Mouse (Mus musculus) stomach, embryonic 16.5 days (tissue): ENCODE measurements around the gene Gm7075. TPM values are rescaled to one million over a fixed set of nuclear protein-coding genes. Genes with fewer than 3 reads are reported as not detected.
A peak's percentile ranks its signal among the peaks of the same experiment; 100 is the strongest.
"Not testable (repeated sequence)": the region's sequence is repeated elsewhere in the genome, so short reads cannot be mapped to it uniquely, and the experiment has no call there.

Experiments used
- ATAC-seq: fragments of 200-750 bp; cut with Nextera tagmentation; 2 replicates; pipeline ENCODE4 v1.8.0; 2017; ENCODE audit warnings: moderate number of reproducible peaks, moderate TSS enrichment; ENCODE audit not compliant: insufficient read depth, low FRiP score
- H3K27ac ChIP-seq: fragments of 300-500 bp; sonication (generic); 2 replicates; pipeline ENCODE4 v1.5.1; 2014; ENCODE audit warnings: low read length
- H3K27me3 ChIP-seq: fragments of 300-500 bp; sonication (generic); 2 replicates; pipeline ENCODE4 v1.6.1; 2014; ENCODE audit warnings: low read length, control low read depth, mixed read lengths; ENCODE audit not compliant: control insufficient read depth, insufficient read depth
- H3K36me3 ChIP-seq: fragments of 300-500 bp; sonication (generic); 2 replicates; pipeline ENCODE4 v1.6.1; 2014; ENCODE audit warnings: low read length; ENCODE audit not compliant: control insufficient read depth, insufficient read depth
- H3K4me1 ChIP-seq: fragments of 300-500 bp; sonication (generic); 2 replicates; pipeline ENCODE4 v1.6.1; 2014; ENCODE audit warnings: low read length, control low read depth, mixed read lengths; ENCODE audit not compliant: control insufficient read depth, insufficient read depth
- H3K4me2 ChIP-seq: fragments of 300-500 bp; sonication (generic); 2 replicates; pipeline ENCODE4 v1.6.1; 2014; ENCODE audit warnings: low read depth, low read length, mixed read lengths
- H3K4me3 ChIP-seq: fragments of 300-500 bp; sonication (generic); replicated peaks from 2 replicates; pipeline ENCODE4 v1.5.1; 2014; ENCODE audit warnings: mild to moderate bottlenecking, low read length
- H3K9ac ChIP-seq: fragments of 300-500 bp; sonication (generic); 2 replicates; pipeline ENCODE4 v1.6.1; 2014; ENCODE audit warnings: low read length
- H3K9me3 ChIP-seq: fragments of 300-500 bp; sonication (generic); replicated peaks from 2 replicates; pipeline ENCODE4 v1.6.1; 2016; ENCODE audit warnings: low read length, control low read depth; ENCODE audit not compliant: control insufficient read depth
- WGBS: fragments of 180-500 bp; shearing (Covaris S2); extraction: QIAGEN DNeasy Blood & Tissue Kit; methylation state at CpG from one replicate; pipeline ENCODE4 v1.1.7; 2014; 5-methylcytosine and 5-hydroxymethylcytosine counted together
- polyA plus RNA-seq: library from polyadenylated mRNA; unstranded; fragments of >200 nt; fragmentation: Nextera tagmentation; extraction: Ambion mirVana; gene quantifications from 2 replicates; pipeline ENCODE4 v1.2.1, GENCODE M21; 2015

Gene Gm7075
- not detected in 2 replicates for polyA plus RNA-seq

DNA sequence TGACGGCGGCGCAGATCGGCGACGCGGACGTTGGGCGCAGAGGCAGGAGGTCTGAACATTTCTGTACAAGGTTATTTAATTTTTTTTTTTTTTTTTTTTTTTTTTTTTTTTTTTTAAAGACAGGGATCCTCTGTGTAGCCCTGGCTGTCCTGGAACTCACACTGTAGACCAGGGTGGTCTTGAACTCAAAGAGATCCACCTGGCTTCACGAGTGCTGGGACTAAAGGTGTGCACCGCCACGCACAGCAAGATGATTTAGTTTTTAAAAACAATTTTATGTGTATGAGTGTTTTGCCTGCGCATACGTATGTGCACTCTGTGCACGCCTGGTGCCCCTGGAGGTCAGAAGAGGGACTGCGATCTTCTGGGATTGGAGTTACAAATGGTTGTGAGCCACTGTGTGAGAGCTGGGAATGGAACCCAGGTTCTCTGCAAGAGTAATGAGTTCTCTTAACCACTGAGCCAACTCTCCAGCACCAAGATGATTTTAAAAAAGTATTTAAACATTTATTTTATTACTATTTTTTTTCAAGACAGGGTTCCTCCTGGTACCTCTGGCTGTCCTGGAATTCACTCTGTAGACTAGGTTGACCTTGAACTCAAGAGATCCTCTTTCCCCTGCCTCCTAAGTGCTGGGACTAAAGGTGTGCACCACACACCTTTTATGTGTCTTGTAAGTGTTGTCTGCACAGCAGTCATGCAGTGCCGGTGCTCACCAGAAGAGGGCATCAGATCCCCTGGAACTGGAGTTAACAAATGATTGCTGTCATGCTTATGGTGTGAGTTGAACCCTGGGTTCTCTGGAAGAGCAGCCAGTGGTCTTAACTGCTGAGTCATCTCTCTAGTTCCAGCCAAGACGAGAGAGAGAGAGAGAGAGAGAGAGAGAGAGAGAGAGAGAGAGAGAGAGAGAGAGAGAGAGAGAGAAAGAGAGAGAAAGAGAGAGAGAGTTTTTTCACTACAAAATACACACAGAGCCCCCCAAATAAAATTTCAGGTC lies at the start of gene Gm7075:
Gene Gm7075, minus strand, starts transcription at position 51 of the 997 bp plus-strand sequence.
- H3K27ac ChIP-seq, result no peak within 1 kb of the TSS
- no peaks in the 10 kb centered on the region for H3K36me3 ChIP-seq
- H3K9me3 ChIP-seq, result no peaks in the 10 kb centered on the region
- no peak for ATAC-seq
- no peak within 1 kb of the TSS for H3K4me2 ChIP-seq
- WGBS, result 86% methylated on average over 18 of the region's 18 CpGs
- H3K4me3 ChIP-seq, result no peak within 1 kb of the TSS
- H3K9ac ChIP-seq, result no peak within 1 kb of the TSS
- H3K27me3 ChIP-seq, result no peaks in the 10 kb centered on the region
- H3K4me1 ChIP-seq, result no peaks in the 10 kb centered on the region

DNA sequence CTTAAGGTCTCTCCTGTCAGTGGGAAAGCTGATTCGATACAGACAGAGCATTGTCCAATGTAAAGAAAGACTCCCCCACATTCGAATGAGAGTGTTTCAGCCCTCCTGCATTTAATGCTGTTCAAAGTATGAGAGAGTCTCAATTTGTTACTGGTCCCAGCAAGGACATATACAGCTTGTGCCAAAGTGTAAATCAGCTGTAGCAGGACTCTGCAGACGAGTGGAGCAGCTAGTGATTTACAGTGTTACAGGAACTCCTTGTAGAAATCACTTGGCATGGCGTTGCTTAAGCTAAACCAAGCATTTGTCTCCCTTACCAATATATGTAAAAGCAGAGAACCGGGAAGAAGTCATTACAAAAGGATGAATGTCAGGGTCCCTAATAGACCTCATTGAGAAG lies 39.3 kb upstream of the Gm7075 start:
- ATAC-seq, result no peak
- Histone ChIP-seq H3K4me2 (no peak overlapping the region), H3K9ac (no peak overlapping the region), H3K9me3 (no peaks in the 10 kb centered on the region), H3K4me3 (no peak overlapping the region), H3K4me1 (no peaks in the 10 kb centered on the region), H3K27me3 (no peaks in the 10 kb centered on the region), H3K36me3 (no peaks in the 10 kb centered on the region), H3K27ac (no peak overlapping the region)
- WGBS, result 51% methylated on average over 5 of the region's 5 CpGs

DNA sequence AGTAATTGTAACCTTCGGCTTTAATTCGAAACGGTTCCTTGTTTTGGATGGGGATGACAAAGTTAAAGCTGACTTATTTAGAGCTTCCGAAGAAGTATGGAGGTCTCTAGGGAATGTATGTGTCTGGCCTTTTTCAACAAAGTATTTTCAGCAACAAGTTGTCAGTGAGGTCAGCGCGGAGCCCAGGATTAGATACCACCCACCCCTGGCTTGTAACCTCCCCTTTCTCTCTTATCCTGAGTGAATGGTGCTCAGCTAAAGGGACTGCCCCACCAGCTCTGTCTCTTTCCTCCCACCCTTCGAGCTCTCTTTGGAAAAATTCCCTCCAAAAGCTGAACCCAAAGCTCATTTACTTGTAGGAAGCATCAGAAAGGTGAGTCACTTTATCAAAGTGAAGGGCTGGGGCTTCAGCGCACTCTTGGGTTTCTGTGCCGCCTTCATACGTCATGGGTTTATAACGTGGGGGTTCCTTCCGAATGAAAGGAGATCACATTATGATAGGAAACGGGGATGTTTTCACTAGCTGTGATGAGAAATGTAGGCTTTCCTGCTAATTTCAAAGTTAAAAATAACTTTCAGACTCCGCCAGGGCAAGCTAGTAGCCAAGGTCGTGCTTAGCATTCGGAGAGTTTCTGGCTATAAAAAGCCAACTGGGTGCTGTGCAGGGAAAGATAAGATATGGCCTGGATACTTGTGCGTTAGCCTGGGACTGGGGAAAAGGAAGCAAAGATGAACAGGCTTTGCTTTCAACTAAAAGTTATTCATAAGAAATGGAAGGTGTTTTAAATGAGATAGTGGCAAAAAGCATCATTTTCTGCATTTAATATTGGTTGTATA lies 35.9 kb upstream of the Gm7075 start:
- Histone ChIP-seq H3K4me2 (peak overlapping the region; percentile 3; the same call in 1 of the 2 replicates), H3K27me3 (no peaks in the 10 kb centered on the region), H3K4me1 (no peaks in the 10 kb centered on the region), H3K9ac (no peak overlapping the region), H3K27ac (no peak overlapping the region), H3K4me3 (peak overlapping the region; percentile 13), H3K36me3 (no peaks in the 10 kb centered on the region), H3K9me3 (no peaks in the 10 kb centered on the region)
- ATAC-seq, result peak; percentile 5; the same call in 1 of the 2 replicates
- 54% methylated on average over 17 of the region's 17 CpGs for WGBS

DNA sequence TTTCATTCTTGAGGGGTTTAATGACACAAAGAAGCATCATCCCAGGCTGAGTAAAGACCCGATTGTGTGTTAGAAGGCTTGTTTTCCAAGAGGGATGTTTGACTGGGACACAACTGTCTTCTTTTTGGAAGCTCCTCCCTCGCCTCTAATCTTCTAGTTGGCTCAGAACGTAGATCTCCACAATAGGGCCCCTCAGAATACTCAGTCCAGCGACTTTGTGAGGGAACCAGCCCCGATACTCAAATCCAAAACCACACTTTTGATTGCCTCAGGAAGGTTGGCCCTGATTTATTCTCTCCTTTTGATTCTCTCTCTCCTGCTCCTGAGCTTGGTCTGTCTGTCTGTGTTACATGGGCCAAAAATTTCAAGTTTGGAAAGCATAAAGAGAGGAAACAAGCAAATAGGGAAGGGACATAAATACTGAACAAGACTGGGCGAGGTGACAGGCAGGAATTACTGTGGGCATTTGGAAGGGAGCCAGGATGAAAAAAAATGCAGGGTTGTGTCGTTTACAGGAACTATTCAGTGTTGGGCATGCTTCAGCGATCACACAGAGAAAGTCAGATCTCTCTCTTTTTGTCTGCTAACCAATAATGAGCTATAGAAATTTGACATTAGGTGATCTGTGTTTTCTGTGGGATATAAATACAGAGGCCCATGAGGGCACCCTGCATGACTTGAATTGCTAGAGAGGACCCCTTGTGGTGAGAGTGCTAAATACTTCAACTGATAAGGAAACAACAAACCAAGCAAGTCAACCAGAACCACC lies 33.7 kb upstream of the Gm7075 start:
- Histone ChIP-seq H3K27ac (no peak overlapping the region), H3K4me1 (no peaks in the 10 kb centered on the region), H3K36me3 (no peaks in the 10 kb centered on the region), H3K4me2 (no peak overlapping the region), H3K9ac (no peak overlapping the region), H3K9me3 (no peaks in the 10 kb centered on the region), H3K4me3 (no peak overlapping the region), H3K27me3 (no peaks in the 10 kb centered on the region)
- WGBS, result 47% methylated on average over 8 of the region's 8 CpGs
- no peak; the same call in 1 of the 2 replicates for ATAC-seq

DNA sequence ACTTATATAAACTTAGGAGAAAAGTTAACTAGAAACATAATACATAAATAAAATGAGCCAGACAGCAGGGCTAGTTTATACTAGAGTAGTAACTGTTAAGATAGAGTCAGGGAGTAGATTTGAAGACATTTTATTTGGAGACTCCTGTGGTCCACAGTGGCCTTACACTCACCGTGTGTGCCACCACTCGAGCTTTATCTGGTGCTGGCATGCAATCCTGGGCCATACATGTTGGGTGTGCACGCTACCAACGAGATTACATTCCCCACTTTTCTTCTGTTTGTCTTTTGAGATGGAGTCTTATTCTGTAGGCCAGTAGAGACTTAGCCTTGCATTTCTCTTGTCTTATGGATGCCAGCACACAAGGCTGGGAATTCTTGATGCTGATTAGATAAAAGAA lies 32.3 kb upstream of the Gm7075 start:
- no peak for ATAC-seq
- Histone ChIP-seq H3K4me2 (no peak overlapping the region), H3K9ac (no peak overlapping the region), H3K27me3 (no peaks in the 10 kb centered on the region), H3K4me3 (no peak overlapping the region), H3K27ac (no peak overlapping the region), H3K9me3 (no peaks in the 10 kb centered on the region), H3K36me3 (no peaks in the 10 kb centered on the region), H3K4me1 (no peaks in the 10 kb centered on the region)
- 81% methylated on average over 4 of the region's 4 CpGs for WGBS

DNA sequence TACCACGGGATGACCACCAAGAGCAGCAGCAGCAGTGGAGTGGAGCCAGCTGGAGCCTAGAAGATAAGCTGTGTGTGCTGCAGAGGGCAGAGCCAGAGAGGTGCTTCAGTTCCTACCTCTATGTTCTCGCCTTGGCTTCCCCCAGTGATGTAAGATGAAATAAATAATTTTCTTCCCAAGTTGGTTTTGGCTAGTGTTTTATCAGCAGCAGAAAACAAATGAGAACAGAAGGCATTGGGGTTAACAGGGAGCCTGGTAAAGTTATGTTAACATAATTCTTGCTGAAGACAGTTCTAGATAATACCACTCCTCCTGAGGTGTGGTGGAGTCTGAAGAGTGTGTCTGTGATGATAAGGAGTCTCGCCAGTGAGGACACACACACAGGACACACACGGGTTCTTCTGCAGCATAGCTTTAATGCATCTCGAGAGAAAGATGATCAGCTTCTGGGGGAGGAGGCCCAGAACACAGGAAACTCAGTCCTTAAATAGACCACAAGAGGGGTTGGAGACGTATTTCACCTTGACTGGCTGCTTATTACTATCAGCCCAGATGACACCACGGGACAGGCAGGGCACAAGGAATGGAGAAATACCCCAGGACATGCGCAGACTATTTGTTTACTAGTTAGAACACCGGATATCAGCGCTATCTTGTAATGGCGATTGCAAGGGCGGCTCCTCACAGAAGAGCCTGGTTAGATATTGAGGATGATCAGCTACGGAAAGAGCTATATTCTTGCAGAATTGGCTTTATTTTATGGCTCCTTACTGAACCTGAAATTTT lies 23.2 kb upstream of the Gm7075 start:
- not testable (repeated sequence) for H3K4me1 ChIP-seq, H3K4me3 ChIP-seq, H3K36me3 ChIP-seq, ATAC-seq, H3K9me3 ChIP-seq, H3K4me2 ChIP-seq, H3K27ac ChIP-seq, H3K27me3 ChIP-seq, H3K9ac ChIP-seq
- WGBS, result 80% methylated on average over 13 of the region's 13 CpGs

DNA sequence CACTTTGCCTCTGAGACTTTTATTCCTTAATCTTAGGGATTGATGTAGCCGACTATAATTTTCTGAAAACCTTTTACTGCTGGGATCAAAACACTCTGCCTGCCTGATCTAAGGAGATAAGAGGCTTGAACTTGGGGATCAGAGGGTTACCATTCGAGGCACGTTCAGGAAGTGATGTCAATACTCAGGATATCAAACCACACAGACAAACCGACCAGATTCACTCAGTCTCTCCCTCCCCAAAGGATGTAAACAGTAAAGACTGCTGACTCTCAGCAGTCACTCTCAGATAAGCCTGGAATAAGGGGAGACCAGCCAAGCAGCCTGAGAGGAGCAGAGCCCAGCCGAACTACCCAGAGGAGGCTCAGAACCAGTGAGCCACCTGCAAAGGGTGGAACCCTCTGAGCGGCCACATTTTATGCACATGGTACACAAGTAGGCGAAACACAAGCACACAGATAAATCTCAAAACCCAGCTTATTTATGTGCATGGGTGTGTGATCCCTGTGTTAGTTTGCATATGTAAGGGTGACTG lies 18.2 kb upstream of the Gm7075 start:
- no peak overlapping the region for H3K4me3 ChIP-seq
- ATAC-seq, result no peak
- H3K4me1 ChIP-seq, result no peaks in the 10 kb centered on the region
- no peaks in the 10 kb centered on the region for H3K36me3 ChIP-seq
- WGBS, result 61% methylated on average over 7 of the region's 7 CpGs
- H3K27ac ChIP-seq, result no peak overlapping the region
- no peaks in the 10 kb centered on the region for H3K9me3 ChIP-seq
- no peak overlapping the region for H3K9ac ChIP-seq
- no peak overlapping the region for H3K4me2 ChIP-seq
- H3K27me3 ChIP-seq, result no peaks in the 10 kb centered on the region

DNA sequence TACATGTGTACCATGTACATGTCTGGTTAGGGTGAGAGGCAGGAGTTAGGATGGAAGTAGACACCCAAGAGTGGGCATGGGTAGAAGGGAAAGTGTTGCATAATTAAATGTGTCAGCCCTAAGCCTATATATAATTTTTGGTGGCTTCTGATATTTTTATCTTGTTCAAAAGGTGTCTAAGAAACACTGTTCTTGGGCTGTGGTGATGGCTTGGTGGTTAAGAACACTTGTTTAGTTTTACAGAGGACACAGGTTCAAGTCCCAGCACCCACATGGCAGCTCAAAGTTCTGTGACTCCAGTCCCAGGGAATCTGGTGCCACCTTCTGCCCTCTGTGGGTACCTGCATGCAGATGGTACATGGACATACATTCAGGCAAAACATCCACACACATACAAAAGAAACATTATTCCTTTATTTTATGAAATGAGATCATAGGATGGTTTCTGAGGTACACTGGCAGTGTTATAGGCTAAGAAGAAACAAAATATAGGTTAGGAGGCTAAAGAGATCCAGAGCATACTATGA lies 17.2 kb upstream of the Gm7075 start:
- Histone ChIP-seq H3K9ac (no peak overlapping the region), H3K36me3 (no peaks in the 10 kb centered on the region), H3K9me3 (no peaks in the 10 kb centered on the region), H3K4me3 (no peak overlapping the region), H3K27ac (no peak overlapping the region), H3K4me2 (no peak overlapping the region), H3K4me1 (no peaks in the 10 kb centered on the region), H3K27me3 (no peaks in the 10 kb centered on the region)
- no peak for ATAC-seq
